9 mouse cellular contexts compared by ENCODE assay signal in genomic region chr13:51568911-51569684, GRCm38 (mm10). TPM values are rescaled to one million over a fixed set of nuclear protein-coding genes. Genes with fewer than 3 reads are reported as not detected.
DNase-seq lines count a peak whose midpoint lies in the region; ATAC-seq and TF ChIP-seq lines count a peak whose summit lies in the region.
"Had no signal": no experiment of that assay in that cellular context is flagged by ENCODE, and none has a peak within 500 bp of the region (broad histone marks: within the 10 kb centered on the region; RNA-seq: fewer than 3 reads in every experiment).

TSS of gene Shc3 (minus strand) at chr13:51569419.

- peak; percentile 92 for ATAC-seq in forebrain, embryonic 14.5 days
- no peak for ATAC-seq in liver, embryonic 16.5 days (ENCODE audit: low read depth)

- intact Hi-C loops in heart, postnatal 14 days (cut with DNase I): loop anchor here (5.0 kb wide), 1 partner anchor 48 kb away; no protein-coding TSS in a partner anchor

- under 1% methylated on average over 36 of the region's 36 CpGs for WGBS in forebrain, embryonic 14.5 days
- WGBS in liver, embryonic 16.5 days (ENCODE audit: insufficient replicate concordance): 2% methylated on average over 36 of the region's 36 CpGs

- H3ac ChIP-seq in C2C12 (ENCODE audit: control insufficient read depth, insufficient read length, low read depth): peak within 1 kb of the TSS; percentile 24

- no peaks in the 10 kb centered on the region for H3K9me3 ChIP-seq in forebrain, embryonic 14.5 days (replicated peaks; ENCODE audit: control insufficient read depth, low read length)
- no peaks in the 10 kb centered on the region for H3K9me3 ChIP-seq in liver, embryonic 16.5 days (replicated peaks; ENCODE audit: control insufficient read depth, low read length)

- no peaks in the 10 kb centered on the region for H3K36me3 ChIP-seq in C2C12 (ENCODE audit: control insufficient read depth, insufficient read depth)
- no peaks in the 10 kb centered on the region for H3K36me3 ChIP-seq in forebrain, embryonic 14.5 days (ENCODE audit: control insufficient read depth, insufficient read depth, low read length)
- H3K36me3 ChIP-seq in liver, embryonic 16.5 days (ENCODE audit: control insufficient read depth, insufficient read depth): no peaks in the 10 kb centered on the region

- peaks cover 3% of the 10 kb centered on the region for H3K27me3 ChIP-seq in C2C12 (ENCODE audit: control insufficient read depth, insufficient read depth, insufficient read length)
- H3K27me3 ChIP-seq in forebrain, embryonic 14.5 days (replicated peaks; ENCODE audit: control insufficient read depth, insufficient read depth, low read length): no peaks in the 10 kb centered on the region
- H3K27me3 ChIP-seq in liver, embryonic 16.5 days (ENCODE audit: control insufficient read depth, insufficient read depth, low read depth, low read length): peaks cover 64% of the 10 kb centered on the region

- no peaks in the 10 kb centered on the region for H3K79me2 ChIP-seq in C2C12 (ENCODE audit: control insufficient read depth, insufficient read depth)

- TF ChIP-seq CTCF in C2C12 (IDR thresholded peaks at IDR 0.05; ENCODE audit: control insufficient read depth, insufficient read depth, insufficient read length): no peak

- H3K79me3 ChIP-seq in C2C12 (ENCODE audit: low read depth): no peaks in the 10 kb centered on the region

- peak within 1 kb of the TSS; percentile 90 for H3K27ac ChIP-seq in forebrain, embryonic 14.5 days (ENCODE audit: low read depth, low read length)
- no peak within 1 kb of the TSS for H3K27ac ChIP-seq in liver, embryonic 16.5 days (ENCODE audit: low read length)

- peak within 1 kb of the TSS; percentile 65 for H3K9ac ChIP-seq in forebrain, embryonic 14.5 days (ENCODE audit: low read length)
- H3K9ac ChIP-seq in liver, embryonic 16.5 days (ENCODE audit: low read depth, low read length): no peak within 1 kb of the TSS

- peak within 1 kb of the TSS; percentile 97 for H3K4me2 ChIP-seq in forebrain, embryonic 14.5 days (ENCODE audit: low read length)
- H3K4me2 ChIP-seq in liver, embryonic 16.5 days (ENCODE audit: low read depth, low read length): peak within 1 kb of the TSS; percentile 28; the same call in 1 of the 2 replicates

- peak; percentile 28 for DNase-seq in cerebellum, adult 11 months
- DNase-seq in forebrain, embryonic 14.5 days (ENCODE audit: low spot score): peak; percentile 99
- peak; percentile 55 to 65 for DNase-seq in heart, postnatal 14 days
- DNase-seq in layer of hippocampus, adult 18-20 months (ENCODE audit: low spot score in 2 of 2): peak; percentile 86 to 91
- peak; percentile 49 for DNase-seq in ovary, postnatal 36 days (ENCODE audit: low spot score)
- no peak for DNase-seq in spleen, postnatal 10 days (ENCODE audit: low spot score in 2 of 2)

- H3K4me1 ChIP-seq in forebrain, embryonic 14.5 days (ENCODE audit: control insufficient read depth, insufficient read depth, low read length): peaks cover 22% of the 10 kb centered on the region
- H3K4me1 ChIP-seq in liver, embryonic 16.5 days (ENCODE audit: control insufficient read depth, low read depth, low read length): no peaks in the 10 kb centered on the region

- no peak within 1 kb of the TSS for H3K4me3 ChIP-seq in C2C12 (ENCODE audit: insufficient read depth, poor library complexity, severe bottlenecking)
- peak within 1 kb of the TSS; percentile 62 for H3K4me3 ChIP-seq in forebrain, embryonic 14.5 days (ENCODE audit: low read depth, low read length)
- 0 out of 2 replicates have a peak within 1 kb of the TSS, but pooled peaks have one; percentile 3 for H3K4me3 ChIP-seq in liver, embryonic 16.5 days (ENCODE audit: low read depth, low read length)

TF ChIP-seq in C2C12, 6 proteins besides CTCF, POLR2A, EP300 and RAD21:
- TF ChIP-seq FOSL1 (IDR thresholded peaks at IDR 0.05; ENCODE audit: insufficient read depth, low read length, poor library complexity, severe bottlenecking) (no peak), MYOG (IDR thresholded peaks at IDR 0.05; ENCODE audit: control insufficient read depth, extremely low read depth, insufficient read length) (no peak), MAX (IDR thresholded peaks at IDR 0.05) (no peak), USF1 (IDR thresholded peaks at IDR 0.05; ENCODE audit: low read depth) (no peak), CEBPB (IDR thresholded peaks at IDR 0.05; ENCODE audit: low read depth) (no peak), MYOD1 (IDR thresholded peaks at IDR 0.05; ENCODE audit: control insufficient read depth, insufficient read length, low read depth) (no peak)

RNA-seq across cellular contexts. Expression of gene Shc3, which starts in this region (rescaled TPM):
- 0.16 TPM for polyA plus RNA-seq in C2C12 (2012; fragmentation: generic; extraction: Trizol)
- polyA plus RNA-seq in forebrain, embryonic 14.5 days (2014; fragmentation: Nextera tagmentation; extraction: Ambion mirVana): 4.3 and 5.4 TPM in 2 replicates
- 1 to 10 TPM; 2.6 to 3.0 TPM for total RNA-seq in heart, postnatal 14 days (2021)
- 100 to 1,000 TPM; 118 to 119 TPM for total RNA-seq in layer of hippocampus, adult 18-20 months (2021)
- polyA plus RNA-seq in liver, embryonic 16.5 days (2015; fragmentation: Nextera tagmentation; extraction: Ambion mirVana): 0.07 TPM in 1 of 2 replicates, not detected in the other
- total RNA-seq: neutrophil, adult 5-6 weeks had no signal

Comparison
In these comparisons a context has a peak if more than half of its experiments do, and no peak if none do; other contexts are left out.
1. RNA of gene Shc3 (total RNA-seq): 118 to 119 TPM in layer of hippocampus, adult 18-20 months; 2.6 to 3.0 TPM in heart, postnatal 14 days; every median in the first group is over 10 times any median in the second.
2. DNase-seq: peak in cerebellum, adult 11 months (single experiment), forebrain, embryonic 14.5 days (single experiment), heart, postnatal 14 days (2 of 2), layer of hippocampus, adult 18-20 months (2 of 2) and ovary, postnatal 36 days (single experiment); none in spleen, postnatal 10 days (0 of 2).